Mouse (Mus musculus) embryonic facial prominence, embryonic 14.5 days (tissue): ENCODE measurements around the gene Mid1. TPM values are rescaled to one million over a fixed set of nuclear protein-coding genes. Genes with fewer than 3 reads are reported as not detected.

Experiments used
- ATAC-seq: fragments of 200-750 bp; cut with Nextera tagmentation; 2 replicates; pipeline ENCODE4 v1.8.0; 2017; ENCODE audit warnings: low read depth, moderate number of reproducible peaks, moderate TSS enrichment
- DNase-seq: peaks from one replicate; pipeline ENCODE4 v3.0.0-alpha.2; 2015; ENCODE audit warnings: low spot score
- H3K27ac ChIP-seq: fragments of 300-500 bp; sonication (generic); replicated peaks from 2 replicates; pipeline ENCODE4 v1.5.1; 2014; ENCODE audit warnings: low read depth, mild to moderate bottlenecking, low read length, moderate library complexity
- H3K27me3 ChIP-seq: fragments of 300-500 bp; sonication (generic); replicated peaks from 2 replicates; pipeline ENCODE4 v1.6.1; 2014; ENCODE audit warnings: low read length; ENCODE audit not compliant: control insufficient read depth, insufficient read depth
- H3K36me3 ChIP-seq: fragments of 300-500 bp; sonication (generic); 2 replicates; pipeline ENCODE4 v1.6.1; 2014; ENCODE audit warnings: low read length, mixed read lengths; ENCODE audit not compliant: control insufficient read depth, insufficient read depth
- H3K4me1 ChIP-seq: fragments of 300-500 bp; sonication (generic); 2 replicates; pipeline ENCODE4 v1.6.1; 2014; ENCODE audit warnings: antibody characterized with exemption, low read length; ENCODE audit not compliant: control insufficient read depth, insufficient read depth
- H3K4me2 ChIP-seq: fragments of 300-500 bp; sonication (generic); 2 replicates; pipeline ENCODE4 v1.6.1; 2014; ENCODE audit warnings: low read depth, mild to moderate bottlenecking, low read length, moderate library complexity, mixed read lengths
- H3K4me3 ChIP-seq: fragments of 300-500 bp; sonication (generic); 2 replicates; pipeline ENCODE4 v1.5.1; 2014; ENCODE audit warnings: low read depth, mild to moderate bottlenecking, low read length
- H3K9ac ChIP-seq: fragments of 300-500 bp; sonication (generic); 2 replicates; pipeline ENCODE4 v1.6.1; 2014; ENCODE audit warnings: low read depth, mild to moderate bottlenecking, low read length, moderate library complexity, mixed read lengths
- H3K9me3 ChIP-seq: fragments of 300-500 bp; sonication (generic); 2 replicates; pipeline ENCODE4 v1.6.1; 2016; ENCODE audit warnings: low read length; ENCODE audit not compliant: control insufficient read depth
- WGBS: fragments of 180-500 bp; shearing (Covaris S2); extraction: QIAGEN DNeasy Blood & Tissue Kit; methylation state at CpG from one replicate; pipeline ENCODE4 v1.1.7; 2014; 5-methylcytosine and 5-hydroxymethylcytosine counted together
- polyA plus RNA-seq: library from polyadenylated mRNA; unstranded; fragments of >200 nt; fragmentation: Nextera tagmentation; extraction: Ambion mirVana; gene quantifications from 2 replicates; pipeline ENCODE4 v1.2.1, GENCODE M21; 2014

Mid1 gene
- polyA plus RNA-seq, 1 experiment from 2014 or later = 10.4 TPM

GRCm38 (mm10) chrX:169903656-169904055, 218.7 kb downstream of the Mid1 start:
- 59% methylated on average over 2 of the region's 2 CpGs for WGBS
- H3K9ac ChIP-seq = no peak overlapping the region
- no peaks in the 10 kb centered on the region for H3K9me3 ChIP-seq
- peaks cover 3% of the 10 kb centered on the region for H3K27me3 ChIP-seq
- DNase-seq (no peak), ATAC-seq (no peak)
- no peak overlapping the region for H3K4me3 ChIP-seq
- H3K4me2 ChIP-seq = no peak overlapping the region
- no peaks in the 10 kb centered on the region for H3K36me3 ChIP-seq
- no peak overlapping the region for H3K27ac ChIP-seq
- 0 out of 2 replicates have a peak, but pooled peaks cover 2% of the 10 kb centered on the region for H3K4me1 ChIP-seq

GRCm38 (mm10) chrX:169906054-169906508, 221.1 kb downstream of the Mid1 start:
- H3K4me1 ChIP-seq = 0 out of 2 replicates have a peak, but pooled peaks cover 2% of the 10 kb centered on the region
- no peak overlapping the region for H3K27ac ChIP-seq
- DNase-seq (no peak), ATAC-seq (no peak)
- H3K4me2 ChIP-seq = no peak overlapping the region
- H3K9ac ChIP-seq = no peak overlapping the region
- 18% methylated on average over 5 of the region's 5 CpGs for WGBS
- H3K4me3 ChIP-seq = no peak overlapping the region
- H3K27me3 ChIP-seq = peaks cover 9% of the 10 kb centered on the region
- no peaks in the 10 kb centered on the region for H3K36me3 ChIP-seq
- H3K9me3 ChIP-seq = no peaks in the 10 kb centered on the region

DNA sequence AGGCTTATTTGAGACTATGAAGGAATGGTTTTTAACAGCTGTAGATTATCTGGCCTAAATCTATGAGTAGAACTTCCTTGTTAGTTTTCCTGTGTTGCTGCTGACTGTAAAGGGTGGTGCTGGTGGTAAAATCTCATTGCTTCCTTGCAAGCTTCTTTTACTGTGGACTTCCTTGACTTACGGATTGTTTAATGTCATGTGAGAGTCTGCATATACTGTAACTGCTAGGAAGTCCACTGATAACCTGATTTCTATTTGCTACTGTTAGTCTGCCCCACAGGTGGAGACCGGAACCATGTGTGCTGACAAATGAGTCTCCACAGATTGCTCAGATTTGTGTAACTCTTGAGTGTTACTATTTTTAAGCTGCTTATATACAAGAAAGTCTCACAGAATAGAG, 224.9 kb downstream of the Mid1 start:
- H3K4me2 ChIP-seq = no peak overlapping the region
- no peak overlapping the region for H3K4me3 ChIP-seq
- no peaks in the 10 kb centered on the region for H3K36me3 ChIP-seq
- H3K4me1 ChIP-seq = 0 out of 2 replicates have a peak, but pooled peaks cover 2% of the 10 kb centered on the region
- no peak overlapping the region for H3K9ac ChIP-seq
- peaks cover 12% of the 10 kb centered on the region for H3K27me3 ChIP-seq
- no peak overlapping the region for H3K27ac ChIP-seq
- WGBS = 76% methylated on average over 2 of the region's 2 CpGs
- no peak for DNase-seq
- ATAC-seq = no peak
- no peaks in the 10 kb centered on the region for H3K9me3 ChIP-seq

DNA sequence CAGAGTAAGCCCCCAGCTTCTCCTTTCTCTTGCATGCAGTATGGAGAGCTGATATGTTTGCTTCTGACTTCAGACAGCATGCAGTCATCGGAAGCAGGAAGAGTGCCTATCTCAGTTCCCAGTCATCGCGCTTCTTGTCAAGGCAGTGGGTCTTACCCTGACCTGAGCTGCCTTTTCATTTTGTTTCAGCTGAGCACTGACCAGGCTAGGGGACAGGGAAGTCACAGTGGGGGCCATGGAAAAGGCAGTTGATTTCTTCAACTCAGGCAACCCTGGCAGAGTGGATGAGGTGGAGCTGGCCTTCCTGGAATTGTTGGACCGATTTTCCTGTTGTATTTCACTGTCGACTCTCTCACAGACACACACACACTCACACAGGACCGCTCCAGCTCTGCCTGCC, 230.7 kb downstream of the Mid1 start:
- Histone ChIP-seq H3K27me3 (peaks cover 5% of the 10 kb centered on the region; the same call in 1 of the 2 replicates), H3K9ac (no peak overlapping the region), H3K27ac (no peak overlapping the region), H3K36me3 (no peaks in the 10 kb centered on the region), H3K4me3 (no peak overlapping the region), H3K4me2 (no peak overlapping the region), H3K4me1 (no peaks in the 10 kb centered on the region), H3K9me3 (no peaks in the 10 kb centered on the region)
- ATAC-seq = no peak
- 89% methylated on average over 6 of the region's 6 CpGs for WGBS
- DNase-seq = no peak

DNA sequence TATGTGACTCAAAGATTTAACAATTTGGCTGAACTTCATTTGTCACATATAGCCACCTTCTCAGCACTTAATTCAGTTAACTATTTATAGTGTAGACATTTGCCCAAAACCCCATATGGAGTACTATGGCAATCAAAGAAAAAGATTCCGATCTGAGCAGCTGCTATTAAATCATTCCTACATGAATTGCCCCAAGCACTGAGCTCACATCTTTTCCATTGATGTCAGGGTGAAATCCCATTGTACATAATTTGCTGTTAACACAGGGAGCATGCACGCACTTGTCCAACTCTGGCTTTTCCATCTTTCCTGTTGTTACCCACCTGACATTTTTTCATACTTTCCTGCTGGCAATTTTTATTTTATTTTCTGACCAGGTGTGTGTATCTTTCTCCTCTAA, 237.5 kb downstream of the Mid1 start:
- H3K9me3 ChIP-seq = no peaks in the 10 kb centered on the region
- ATAC-seq (no peak), DNase-seq (no peak)
- H3K36me3 ChIP-seq = no peaks in the 10 kb centered on the region
- no peak overlapping the region for H3K4me2 ChIP-seq
- H3K4me3 ChIP-seq = no peak overlapping the region
- WGBS = 67% methylated on average over 2 of the region's 2 CpGs
- H3K27me3 ChIP-seq = peaks cover 8% of the 10 kb centered on the region; the same call in 1 of the 2 replicates
- H3K27ac ChIP-seq = no peak overlapping the region
- H3K4me1 ChIP-seq = no peaks in the 10 kb centered on the region
- no peak overlapping the region for H3K9ac ChIP-seq

- WGBS = 64% methylated on average over 1 of the region's 1 CpGs
- Histone ChIP-seq H3K9ac (no peak overlapping the region), H3K27me3 (peaks cover 7% of the 10 kb centered on the region; the same call in 1 of the 2 replicates), H3K36me3 (no peaks in the 10 kb centered on the region), H3K4me2 (no peak overlapping the region), H3K9me3 (no peaks in the 10 kb centered on the region), H3K4me3 (no peak overlapping the region), H3K4me1 (no peaks in the 10 kb centered on the region), H3K27ac (no peak overlapping the region)
- DNase-seq = no peak
- ATAC-seq = no peak
Measured at GRCm38 (mm10) chrX:169923417-169923816, 238.4 kb downstream of the Mid1 start.

- DNase-seq (peak; percentile 50), ATAC-seq (peak; percentile 70; the same call in 1 of the 2 replicates)
- Histone ChIP-seq H3K27me3 (peaks cover 5% of the 10 kb centered on the region; the same call in 1 of the 2 replicates), H3K36me3 (no peaks in the 10 kb centered on the region), H3K4me3 (no peak overlapping the region), H3K4me1 (no peaks in the 10 kb centered on the region), H3K9ac (no peak overlapping the region), H3K27ac (no peak overlapping the region), H3K9me3 (no peaks in the 10 kb centered on the region), H3K4me2 (no peak overlapping the region)
- WGBS = 39% methylated on average over 7 of the region's 7 CpGs
Measured at GRCm38 (mm10) chrX:169925600-169925999, 240.6 kb downstream of the Mid1 start.

DNA sequence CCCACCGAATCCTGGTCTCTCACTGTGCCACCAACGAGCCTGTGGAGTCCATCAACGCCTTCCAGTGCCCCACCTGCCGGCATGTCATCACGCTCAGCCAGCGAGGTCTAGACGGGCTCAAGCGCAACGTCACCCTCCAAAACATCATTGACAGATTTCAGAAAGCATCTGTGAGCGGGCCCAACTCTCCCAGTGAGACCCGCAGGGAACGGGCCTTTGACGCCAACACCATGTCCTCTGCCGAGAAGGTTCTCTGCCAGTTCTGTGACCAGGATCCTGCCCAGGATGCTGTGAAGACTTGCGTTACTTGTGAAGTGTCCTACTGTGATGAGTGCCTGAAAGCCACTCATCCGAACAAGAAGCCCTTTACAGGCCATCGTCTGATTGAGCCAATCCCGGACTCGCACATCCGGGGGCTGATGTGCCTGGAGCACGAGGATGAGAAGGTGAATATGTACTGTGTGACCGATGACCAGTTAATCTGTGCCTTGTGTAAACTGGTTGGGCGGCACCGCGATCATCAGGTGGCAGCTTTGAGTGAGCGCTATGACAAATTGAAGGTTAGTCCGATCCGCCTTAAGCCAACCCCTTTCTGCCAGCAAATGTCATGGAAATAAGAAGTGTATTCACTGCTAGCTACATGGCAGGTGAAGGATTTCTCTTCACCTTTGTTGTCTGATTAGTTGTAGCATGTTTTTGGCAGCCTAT, 242.3 kb downstream of the Mid1 start:
- peaks cover 5% of the 10 kb centered on the region; the same call in 1 of the 2 replicates for H3K27me3 ChIP-seq
- H3K4me3 ChIP-seq = no peak overlapping the region
- no peaks in the 10 kb centered on the region for H3K4me1 ChIP-seq
- 78% methylated on average over 28 of the region's 28 CpGs for WGBS
- no peak for DNase-seq
- no peaks in the 10 kb centered on the region for H3K36me3 ChIP-seq
- H3K9me3 ChIP-seq = no peaks in the 10 kb centered on the region
- ATAC-seq = peak; percentile 41
- no peak overlapping the region for H3K9ac ChIP-seq
- no peak overlapping the region for H3K27ac ChIP-seq
- H3K4me2 ChIP-seq = no peak overlapping the region

GRCm38 (mm10) chrX:169930868-169931267, 245.9 kb downstream of the Mid1 start:
- no peaks in the 10 kb centered on the region for H3K4me1 ChIP-seq
- no peak overlapping the region for H3K9ac ChIP-seq
- H3K36me3 ChIP-seq = no peaks in the 10 kb centered on the region
- 61% methylated on average over 2 of the region's 2 CpGs for WGBS
- H3K27ac ChIP-seq = no peak overlapping the region
- DNase-seq (no peak), ATAC-seq (no peak)
- H3K4me3 ChIP-seq = no peak overlapping the region
- H3K9me3 ChIP-seq = no peaks in the 10 kb centered on the region
- H3K27me3 ChIP-seq = peaks cover 5% of the 10 kb centered on the region
- H3K4me2 ChIP-seq = no peak overlapping the region
